Mouse (Mus musculus): ENCODE measurements around the gene Bach2.

The Bach2 gene

DNA sequence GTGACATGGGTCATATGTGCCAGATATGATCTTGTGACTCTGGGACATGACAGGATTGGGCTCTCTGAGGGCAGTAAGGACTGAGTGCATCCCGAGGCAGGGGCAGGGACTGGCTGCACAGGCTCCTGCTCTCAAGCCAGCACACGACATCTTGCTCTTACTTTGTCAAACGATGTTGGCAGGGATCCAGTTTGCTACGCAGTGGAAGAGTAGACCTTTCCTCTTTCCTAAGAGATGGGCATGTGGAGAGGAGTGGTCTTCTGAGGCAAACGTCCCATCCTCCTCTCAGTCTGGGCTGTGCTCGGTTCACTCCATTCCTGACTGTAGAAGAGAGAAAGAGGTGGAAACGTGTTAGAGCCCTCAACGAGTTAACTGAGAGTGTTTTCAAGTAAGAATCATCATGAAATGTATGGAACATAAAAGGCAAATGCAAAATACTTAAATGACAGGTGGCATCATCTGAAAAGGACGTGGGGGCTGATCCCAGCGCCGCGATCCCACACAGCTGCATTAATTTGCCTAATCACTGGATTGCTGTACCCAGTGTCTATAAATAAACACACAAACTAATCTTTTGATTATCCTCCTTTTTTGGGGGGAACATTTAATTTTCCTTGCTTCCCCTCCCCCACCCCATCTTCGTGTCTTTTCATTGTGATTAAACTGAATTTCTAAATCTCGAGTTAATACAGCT lies 150.7 kb downstream of the Bach2 start:
- no peak for DNase-seq (ENCODE audit: low spot score)

DNA sequence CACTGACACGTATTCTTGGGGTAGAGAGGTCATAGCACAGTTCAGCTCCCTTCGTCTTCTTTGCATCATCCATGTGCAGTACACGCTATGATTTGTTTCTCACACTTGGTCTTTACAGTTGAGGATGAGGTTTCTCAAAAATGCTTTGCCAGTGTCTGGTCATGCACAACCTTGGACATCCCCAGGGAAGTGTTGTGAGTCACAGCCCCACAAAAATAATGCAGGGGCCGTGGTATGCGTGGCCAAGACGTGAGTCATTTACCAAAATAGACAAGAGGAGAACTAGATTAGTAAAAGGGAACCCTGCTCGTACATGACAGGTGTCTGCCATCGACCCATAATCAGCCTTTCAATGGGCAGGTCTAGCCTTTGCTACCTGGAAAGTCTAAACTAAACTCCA lies 152.7 kb downstream of the Bach2 start:
- no peak for DNase-seq (ENCODE audit: low spot score)

DNA sequence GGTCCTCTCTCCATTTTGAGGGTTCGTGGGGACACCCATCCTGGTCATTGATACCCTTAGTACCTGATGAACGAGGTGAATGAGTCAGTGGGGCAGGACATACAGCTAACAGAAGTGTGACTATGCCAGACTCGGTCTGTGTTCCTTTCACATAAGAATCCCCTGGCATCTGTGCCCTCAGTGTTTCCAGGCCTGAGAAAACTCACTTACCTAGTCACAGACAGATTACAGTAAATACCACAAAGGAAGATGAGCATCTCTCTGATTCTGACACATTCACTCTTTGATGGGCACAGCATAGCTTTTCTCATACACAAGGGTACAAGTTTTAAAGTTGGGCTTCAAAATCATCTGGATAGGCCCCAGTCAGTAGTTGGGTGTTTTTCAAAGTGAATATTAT lies 154.6 kb downstream of the Bach2 start:
- no peak for DNase-seq (ENCODE audit: low spot score)

DNA sequence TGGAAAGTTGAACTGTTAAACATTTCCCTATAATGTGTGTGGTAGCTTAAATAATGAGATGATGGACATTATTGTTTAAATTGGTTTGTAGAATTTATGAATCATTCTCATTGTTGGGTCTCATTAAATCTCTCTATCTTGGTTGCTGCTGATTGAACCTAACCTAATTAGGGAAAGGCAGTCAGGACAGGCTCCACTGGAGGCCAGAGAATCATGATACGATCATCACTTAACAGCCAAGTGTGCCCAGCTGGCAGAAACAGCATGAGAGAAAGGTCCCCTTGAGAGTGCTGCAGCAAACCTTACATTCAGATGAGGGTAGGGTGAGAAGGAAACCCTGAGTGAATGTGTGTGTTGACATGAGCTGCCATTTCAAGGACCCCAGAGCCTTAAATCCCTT lies 155.3 kb downstream of the Bach2 start:
- no peak for DNase-seq (ENCODE audit: low spot score)

DNA sequence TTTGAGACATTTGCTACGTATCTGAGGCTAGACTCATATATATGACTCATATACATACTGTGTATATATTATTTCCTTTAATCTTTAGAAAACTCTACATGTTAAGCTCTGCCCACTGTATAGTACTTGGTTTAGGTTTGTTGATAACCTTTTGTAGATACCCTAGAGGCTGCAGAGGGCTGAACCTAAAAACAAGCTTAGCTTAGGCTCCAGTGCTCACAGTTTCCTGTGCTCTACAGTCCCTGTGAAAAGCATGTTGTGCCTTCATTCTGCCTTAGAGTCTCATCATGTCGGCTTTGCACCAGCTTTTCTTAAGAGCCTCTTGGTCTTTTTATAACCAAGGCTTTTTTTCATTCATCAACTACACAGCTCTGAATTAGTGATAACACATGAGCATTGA lies 156.2 kb downstream of the Bach2 start:
- no peak for DNase-seq (ENCODE audit: low spot score)

DNA sequence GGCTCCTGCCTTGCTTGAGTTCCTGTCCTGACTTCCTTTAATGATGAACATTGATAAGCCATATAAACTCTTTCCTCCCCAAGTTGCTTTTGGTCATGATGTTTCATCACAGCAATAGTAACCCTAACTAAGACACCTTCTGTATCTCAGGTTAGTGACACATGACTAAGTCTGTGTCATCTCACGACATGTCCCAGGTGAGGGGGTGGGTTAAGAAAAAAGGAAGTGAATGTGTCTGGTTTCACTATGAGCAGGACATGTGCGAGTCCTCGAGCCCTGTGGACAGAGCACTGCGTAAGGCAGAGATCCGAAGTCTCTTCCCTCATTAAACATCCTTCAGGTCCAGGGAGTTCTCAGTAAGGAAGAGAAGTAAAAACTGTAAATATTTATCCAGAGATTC lies 162.9 kb downstream of the Bach2 start:
- no peak for DNase-seq (ENCODE audit: low spot score)

DNA sequence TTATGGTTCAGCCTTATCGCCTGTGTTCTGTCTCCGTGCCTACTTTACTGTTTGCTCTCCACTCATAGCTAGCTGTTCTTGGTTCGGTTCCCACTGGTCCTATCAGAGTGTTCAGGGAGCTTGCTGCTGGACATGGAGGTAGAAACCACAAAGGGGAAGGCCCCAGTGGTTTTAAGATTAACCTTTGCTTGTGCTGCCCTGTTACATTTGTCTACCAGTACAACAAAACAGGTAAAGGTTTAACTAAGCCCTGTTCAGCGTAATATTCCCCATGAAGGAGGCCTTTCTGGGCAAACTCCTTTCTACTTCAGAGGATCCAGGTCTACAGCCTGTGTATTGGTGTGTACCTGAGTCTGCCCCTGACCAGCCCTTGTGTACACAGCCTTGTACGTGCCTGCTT lies 164.9 kb downstream of the Bach2 start:
- no peak for DNase-seq (ENCODE audit: low spot score)

DNA sequence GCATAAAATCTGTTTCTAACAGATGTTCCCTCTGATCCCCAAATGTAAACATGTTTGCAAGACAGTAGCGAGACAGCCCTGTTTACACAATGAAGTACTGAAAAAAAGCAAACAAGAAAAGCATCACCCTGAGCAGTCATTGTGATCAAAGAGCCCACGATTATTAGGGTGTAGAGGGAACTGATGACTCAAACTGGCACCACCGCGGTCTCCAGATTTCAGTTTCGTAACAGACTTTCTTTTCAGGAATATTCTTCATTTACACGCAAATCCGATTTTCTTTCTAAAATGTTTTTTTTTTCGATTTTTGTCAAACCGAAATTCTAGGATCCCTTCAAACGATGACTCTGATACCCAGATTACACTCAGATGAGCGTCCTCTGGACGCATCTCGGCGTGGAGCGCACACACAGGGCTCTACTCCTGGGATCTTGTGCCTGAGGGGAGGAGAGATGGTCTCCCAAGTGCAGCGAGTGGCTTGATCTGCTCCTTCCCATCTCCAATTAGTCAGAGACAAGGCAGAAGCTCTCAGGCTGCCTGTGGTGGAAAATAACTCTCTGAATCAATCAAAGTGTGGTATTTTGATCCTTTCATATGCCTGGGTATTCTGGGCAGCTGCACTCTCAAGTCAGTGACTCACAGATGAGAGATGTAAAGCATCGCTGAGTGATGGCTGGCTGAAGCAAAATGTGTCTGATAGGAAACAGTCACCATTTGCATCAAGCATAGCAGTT lies 166.7 kb downstream of the Bach2 start:
- DNase-seq (ENCODE audit: low spot score) = no peak

DNA sequence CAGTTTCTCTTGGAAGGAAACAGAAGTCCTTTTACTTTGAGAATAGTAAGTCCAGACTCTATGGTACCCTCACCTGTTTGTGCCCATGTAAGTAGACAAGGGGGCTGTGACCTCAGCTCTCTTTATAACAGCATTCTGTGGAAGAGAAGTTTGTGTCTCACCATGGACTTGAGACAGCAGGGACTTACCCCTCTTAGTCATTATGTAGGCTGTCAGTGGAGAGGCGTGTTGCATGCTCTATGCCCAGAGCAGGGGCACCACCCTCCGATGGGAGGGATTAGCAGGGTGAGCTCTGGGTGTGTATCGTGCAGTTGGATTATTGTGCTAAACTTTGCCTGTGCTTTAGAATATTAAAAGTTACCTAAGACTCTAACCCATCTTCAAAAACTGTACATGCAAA lies 167.4 kb downstream of the Bach2 start:
- DNase-seq (ENCODE audit: low spot score) = no peak

DNA sequence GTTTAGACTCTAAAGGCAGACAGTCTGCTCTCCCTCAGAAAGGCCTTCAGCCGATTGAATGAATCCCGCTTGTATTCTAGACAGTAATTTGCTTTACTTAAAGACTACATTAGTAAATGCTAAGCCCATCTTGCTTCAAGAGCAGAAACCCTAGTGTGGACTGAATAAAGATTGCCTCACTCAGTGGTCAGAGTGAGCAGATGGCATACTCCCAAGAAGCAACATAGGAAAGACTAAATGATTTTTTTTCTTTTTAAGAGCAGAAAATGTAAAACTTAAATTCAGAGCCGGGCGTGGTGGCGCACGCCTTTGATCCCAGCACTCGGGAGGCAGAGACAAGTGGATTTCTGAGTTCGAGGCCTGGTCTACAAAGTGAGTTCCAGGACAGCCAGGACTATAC lies 169.9 kb downstream of the Bach2 start:
- DNase-seq (ENCODE audit: low spot score) = no peak

DNA sequence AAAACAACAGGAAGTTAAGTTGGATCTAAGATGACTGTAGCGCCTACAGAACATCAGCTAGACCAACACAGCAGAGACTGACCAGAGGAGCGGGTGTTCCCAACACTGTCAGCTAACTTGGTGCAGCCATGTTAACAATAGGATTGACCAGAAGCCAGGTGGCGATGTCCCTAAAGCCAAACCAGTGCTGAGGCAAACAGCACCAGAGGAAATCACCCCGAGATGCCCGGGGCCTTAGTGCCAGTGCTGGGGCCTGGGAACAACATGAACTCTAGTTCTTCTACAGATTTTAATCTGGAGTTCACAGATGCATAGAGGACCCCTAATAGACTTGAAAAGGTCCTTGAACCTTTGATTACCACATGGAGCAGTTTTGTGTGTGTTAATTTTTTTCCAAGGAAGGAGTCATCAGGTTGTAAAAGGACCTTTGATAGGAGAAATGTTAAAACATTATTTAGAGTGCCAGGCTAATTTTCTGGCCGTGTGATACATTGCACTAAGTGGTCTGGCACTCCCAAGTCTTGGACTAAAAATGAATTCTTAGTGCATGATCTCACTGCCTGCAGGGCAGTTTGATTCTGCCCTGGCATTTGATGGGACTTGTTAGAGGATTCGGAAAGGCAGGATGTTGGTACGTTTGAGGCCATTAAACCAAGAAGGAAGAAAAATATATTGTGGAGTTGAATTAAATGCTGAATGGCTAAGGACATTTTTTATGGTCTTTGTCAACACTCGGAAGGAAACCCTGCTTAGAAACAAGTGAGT lies 170.7 kb downstream of the Bach2 start:
- DNase-seq (ENCODE audit: low spot score) = no peak

DNA sequence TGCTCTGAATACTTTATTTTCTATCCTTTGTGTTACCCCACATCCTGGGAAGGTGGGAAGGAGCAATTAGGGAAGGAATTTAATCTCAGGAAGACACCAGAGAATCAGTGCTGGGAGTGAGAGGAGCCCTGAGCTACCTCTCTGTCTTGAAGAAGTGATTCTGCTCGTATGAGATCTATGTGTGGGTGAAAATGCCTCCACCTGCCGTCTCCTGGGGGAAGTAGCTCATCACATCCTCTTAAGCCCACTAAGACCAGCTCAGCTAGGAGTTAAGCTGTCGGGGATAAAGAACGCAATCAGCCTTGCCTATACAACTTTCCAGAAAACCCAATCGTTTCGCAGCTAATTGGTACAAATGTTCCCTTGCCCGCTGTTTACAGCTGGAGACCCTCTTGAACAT lies 174.5 kb downstream of the Bach2 start:
- no peak for DNase-seq (ENCODE audit: low spot score)

DNA sequence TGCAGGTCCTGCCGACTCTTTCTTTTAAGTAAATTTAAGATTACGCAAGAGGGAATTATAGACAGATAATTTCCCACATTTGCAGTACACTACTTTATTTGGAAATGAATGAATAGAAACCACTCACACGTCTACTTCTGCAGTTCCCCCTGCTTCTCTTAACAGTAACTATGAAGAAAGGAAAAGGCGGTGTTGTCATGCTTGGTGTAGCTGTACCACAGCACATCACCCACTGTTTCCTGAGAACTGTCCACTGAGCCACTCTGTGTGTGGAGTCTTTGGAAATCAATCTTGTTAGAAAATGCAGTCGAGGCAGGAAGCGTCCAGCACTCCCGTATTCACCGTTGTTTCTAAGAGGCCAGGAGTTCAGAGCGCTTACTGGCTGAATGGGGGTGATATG lies 174.9 kb downstream of the Bach2 start:
- no peak for DNase-seq (ENCODE audit: low spot score)

DNA sequence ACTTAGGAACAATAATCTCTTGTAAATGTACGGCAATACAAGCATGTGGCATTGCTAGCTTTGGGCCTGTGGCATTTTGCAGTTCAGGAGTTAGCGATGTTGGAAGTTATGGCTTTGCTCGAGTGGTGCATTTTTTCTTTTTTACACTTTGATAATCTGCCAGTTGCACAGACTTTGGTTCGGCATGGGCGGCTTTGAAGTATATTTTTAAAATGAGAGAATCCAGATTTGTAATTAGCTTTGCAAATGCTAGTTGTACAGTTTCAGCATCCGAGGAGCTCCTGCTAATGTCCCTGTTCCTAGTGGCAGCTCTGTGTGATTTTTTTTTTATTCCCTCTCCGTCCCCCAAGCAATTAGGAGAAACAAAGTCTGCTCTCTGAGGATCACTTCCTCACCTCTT lies 176.4 kb downstream of the Bach2 start:
- no peak for DNase-seq (ENCODE audit: low spot score)

DNA sequence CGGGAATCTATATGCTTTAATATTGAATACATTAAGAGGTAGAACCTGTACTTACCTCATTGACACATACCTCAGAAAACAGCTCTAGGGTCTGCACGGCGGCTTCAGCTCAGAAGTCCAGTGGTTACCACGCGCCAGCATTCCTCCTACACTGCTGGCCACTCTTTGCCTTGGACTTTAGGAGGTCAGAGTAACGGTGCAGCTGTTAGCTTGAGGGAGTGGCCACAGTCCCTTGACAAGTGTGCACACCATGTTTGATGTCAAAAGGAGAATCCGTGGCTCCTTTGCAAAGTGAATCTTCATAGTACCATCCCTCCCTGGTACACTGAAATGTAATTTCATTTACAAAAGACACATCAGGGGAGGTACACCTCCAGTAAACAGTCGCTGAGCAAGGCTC lies 179.3 kb downstream of the Bach2 start:
- DNase-seq (ENCODE audit: low spot score) = no peak

DNA sequence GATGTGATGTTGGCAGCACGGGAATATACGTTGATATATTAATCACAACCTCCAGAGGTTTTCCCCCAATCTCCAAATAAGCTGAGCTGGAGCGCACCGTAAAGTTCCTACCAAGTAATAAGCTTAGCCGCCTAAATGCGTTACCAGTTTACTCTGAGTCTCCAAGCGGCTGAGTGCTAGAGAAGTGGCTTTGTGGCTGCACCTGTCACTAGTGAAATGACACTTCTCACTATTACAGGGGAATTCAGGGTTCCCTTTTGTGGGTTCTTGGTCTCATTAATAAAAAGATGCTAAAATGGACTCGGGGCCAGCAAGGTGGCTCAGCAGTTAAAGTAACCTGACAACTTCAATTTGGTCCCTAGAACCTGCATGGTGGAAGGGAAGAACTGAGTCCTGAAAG lies 183.0 kb downstream of the Bach2 start:
- DNase-seq (ENCODE audit: low spot score) = no peak

DNA sequence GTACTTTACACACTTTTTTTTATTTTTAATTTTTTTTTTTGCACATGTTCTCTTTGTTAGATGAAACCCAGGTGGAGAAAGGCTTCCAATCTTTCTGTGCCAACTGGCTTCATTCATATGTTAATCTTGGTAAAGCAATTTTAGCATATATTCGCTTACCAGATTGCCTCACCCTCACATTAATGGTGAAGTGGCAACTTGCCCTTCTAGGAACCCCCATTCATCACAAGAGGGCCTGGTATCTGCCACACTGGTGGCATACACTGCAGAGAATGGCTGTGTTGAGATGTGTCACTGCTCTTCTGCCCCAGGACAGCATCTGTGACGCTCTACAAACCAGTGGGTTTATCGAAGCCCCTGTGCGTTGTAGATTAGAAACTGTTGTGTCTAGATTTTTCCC lies 183.8 kb downstream of the Bach2 start:
- DNase-seq (ENCODE audit: low spot score) = no peak

DNA sequence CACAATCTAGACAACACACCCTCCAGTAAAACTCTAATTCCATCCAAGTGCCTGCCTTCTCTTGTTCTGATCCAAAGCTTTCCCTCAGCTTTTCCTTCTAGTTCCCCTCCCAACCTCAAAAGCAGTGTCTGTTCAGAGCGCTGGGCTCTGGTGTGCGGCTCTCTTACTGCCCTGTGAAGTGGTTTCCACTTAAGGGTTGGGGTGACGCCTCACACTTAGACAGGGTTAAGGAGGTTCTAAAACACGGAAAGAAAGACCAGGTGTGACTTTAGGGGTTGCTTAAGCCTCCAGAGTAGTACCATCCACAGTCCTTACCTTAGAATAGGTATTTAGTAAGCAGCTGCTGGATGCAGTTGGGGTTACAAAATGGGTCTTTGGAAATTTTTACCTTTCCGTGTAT lies 185.1 kb downstream of the Bach2 start:
- no peak for DNase-seq (ENCODE audit: low spot score)

DNA sequence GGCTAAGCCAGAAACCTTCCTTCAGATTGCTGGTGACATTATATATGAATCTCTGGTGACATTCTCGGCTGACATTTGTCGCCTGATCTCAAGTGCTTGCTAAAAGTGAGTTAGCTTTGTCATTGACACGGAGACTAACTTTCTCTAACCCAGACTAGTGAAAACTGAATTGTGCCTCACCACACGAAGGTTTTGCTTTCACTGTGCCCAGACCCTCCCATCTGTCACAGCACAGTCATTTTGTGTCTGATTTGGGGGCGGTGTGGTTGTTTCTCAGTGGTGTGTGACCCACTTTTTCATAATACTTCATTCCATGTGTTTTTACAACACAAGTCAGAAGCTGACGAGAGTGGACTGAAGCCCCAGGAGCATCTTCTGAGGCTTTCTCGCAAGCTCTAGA lies 185.8 kb downstream of the Bach2 start:
- DNase-seq (ENCODE audit: low spot score) = no peak

DNA sequence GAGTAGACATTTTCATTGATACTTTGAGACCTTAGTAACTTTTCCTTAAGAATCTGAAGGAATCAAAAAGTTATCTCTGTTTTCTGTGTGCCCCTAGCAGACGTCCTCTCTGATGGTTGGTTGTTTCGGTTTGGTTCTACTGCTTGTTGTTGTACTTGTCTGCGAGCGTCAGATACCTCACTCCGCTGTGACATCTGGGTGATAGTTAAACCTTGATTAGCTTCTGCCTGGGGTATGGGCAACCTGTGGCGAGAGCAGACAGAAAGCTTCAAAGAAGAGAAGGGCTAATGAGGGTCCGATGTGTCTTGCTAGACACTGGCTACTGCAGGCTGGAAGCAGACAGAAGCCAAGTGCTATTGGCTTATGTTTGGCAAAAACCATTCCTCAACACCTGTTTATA lies 186.5 kb downstream of the Bach2 start:
- no peak for DNase-seq (ENCODE audit: low spot score)

DNA sequence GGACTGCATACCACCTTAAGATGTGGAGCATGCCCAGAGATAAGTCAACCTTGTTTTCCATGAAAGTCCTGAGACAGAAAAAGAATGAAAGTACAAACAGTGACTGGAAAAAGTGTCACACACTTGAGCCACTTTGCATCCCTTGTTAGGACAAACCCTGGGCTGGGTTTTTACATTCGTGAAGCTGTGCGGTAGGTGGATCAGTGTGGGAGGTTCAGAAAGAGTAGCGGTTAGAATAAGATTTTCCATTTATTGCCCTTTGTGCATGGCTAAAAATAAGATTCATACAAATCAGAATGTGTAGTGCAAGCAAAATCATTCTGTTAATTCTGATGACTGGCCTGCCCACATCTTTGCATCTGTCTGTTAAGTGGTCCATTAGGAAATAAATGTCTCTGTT lies 187.0 kb downstream of the Bach2 start:
- DNase-seq (ENCODE audit: low spot score) = no peak

DNA sequence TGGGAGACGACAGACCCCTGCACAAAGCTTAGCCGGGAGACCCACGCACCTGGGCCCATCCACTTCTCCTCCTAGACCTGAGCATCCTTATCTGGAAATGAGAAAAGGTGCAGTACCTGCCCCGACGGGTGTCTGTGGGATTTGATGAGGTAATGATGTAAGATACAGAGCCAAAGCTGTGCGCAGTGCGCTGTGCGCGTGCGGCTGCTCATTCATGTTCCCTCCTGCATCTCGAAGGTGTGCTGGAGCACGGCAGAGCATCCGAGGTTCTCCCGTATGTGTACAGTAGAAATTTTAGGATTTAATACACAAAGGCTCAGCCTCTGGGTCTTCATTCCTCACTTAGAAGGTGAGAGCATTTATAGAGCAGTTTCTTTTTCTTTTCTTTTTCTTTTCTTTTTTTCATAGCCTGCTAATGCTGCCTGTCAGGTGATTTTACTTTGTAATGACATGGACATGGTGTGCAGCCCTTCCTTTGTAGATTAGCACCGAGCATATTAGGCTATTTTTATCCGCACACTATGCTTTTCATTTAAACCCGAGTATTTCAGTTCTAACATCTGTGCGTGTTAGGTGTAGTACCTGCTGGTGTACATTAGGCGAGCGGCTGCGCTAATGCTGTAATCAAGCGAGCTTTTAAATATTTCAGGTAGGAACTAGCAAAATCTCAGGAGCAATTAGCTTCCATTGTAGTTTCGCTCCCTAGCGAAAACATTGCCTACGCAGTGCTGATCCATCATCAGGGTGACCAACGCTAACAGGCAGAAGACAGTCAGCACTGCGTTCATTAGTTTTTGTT lies 188.4 kb downstream of the Bach2 start:
- no peak for DNase-seq (ENCODE audit: low spot score)

DNA sequence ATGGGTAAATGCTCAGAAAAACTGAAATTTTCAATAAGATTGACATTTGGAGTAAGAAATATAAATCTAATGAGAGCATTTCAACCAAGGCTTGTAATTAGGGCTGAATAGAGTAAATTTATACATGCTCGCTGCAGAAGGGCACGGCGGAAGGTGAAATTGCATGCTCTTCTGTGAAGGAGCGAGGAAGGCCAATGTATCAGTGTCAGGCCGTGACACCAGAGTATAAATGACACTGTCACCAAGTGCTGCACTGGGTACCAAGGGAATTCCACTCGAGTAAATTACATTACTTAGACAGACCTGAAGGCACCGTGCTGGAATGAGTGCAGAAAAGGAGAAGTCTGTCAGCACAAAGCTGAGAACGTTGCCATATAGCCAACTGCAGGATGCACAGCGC lies 190.1 kb downstream of the Bach2 start:
- no peak for DNase-seq (ENCODE audit: low spot score)

Measured in c-Kit-positive CD71-positive TER-119-positive erythroid progenitor cells, embryonic 14.5 days (primary cell).